ENCODE assay signal across 20 mouse cellular contexts in the genomic region with DNA sequence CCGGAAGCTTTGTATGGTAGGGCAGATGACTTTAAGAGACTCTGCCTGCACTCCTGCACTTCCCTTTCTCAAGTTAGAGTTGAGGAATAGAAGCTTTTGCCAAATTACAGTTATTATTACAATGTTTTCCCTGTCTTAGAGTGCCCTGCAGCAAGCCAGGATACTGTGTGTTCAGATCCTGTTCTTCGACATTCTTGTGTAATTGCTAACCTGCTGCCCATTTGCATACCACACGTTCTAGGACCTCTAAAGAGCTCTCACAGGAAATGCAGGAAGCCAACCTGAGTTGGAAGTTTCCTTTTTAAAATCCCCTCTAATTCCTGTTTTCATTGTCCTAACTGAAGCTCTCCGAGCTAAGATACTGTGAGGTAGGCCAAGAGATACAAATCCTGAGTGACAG. TPM values are rescaled to one million over a fixed set of nuclear protein-coding genes. Genes with fewer than 3 reads are reported as not detected.
DNase-seq lines count a peak whose midpoint lies in the region; ATAC-seq lines count a peak whose summit lies in the region.
"Had no signal": no experiment of that assay in that cellular context is flagged by ENCODE, and none has a peak within 500 bp of the region (broad histone marks: within the 10 kb centered on the region; RNA-seq: fewer than 3 reads in every experiment).

No protein-coding gene starts in this region.

- H3K9me3 ChIP-seq in limb, embryonic 12.5 days, result no peaks in the 10 kb centered on the region
- no peaks in the 10 kb centered on the region for H3K9me3 ChIP-seq in limb, embryonic 10.5 days (replicated peaks)
- no peaks in the 10 kb centered on the region for H3K9me3 ChIP-seq in lung, embryonic 15.5 days
- H3K9me3 ChIP-seq in stomach, embryonic 16.5 days (replicated peaks; ENCODE audit: control insufficient read depth, low read length), result no peaks in the 10 kb centered on the region
- H3K9me3 ChIP-seq: forebrain, embryonic 15.5 days; megakaryocyte, embryonic 14.5 days; neural tube, embryonic 13.5 days had no signal

- H3K4me3 ChIP-seq in limb, embryonic 12.5 days (replicated peaks), result no peak overlapping the region
- H3K4me3 ChIP-seq in limb, embryonic 10.5 days, result no peak overlapping the region
- no peak overlapping the region for H3K4me3 ChIP-seq in lung, embryonic 15.5 days
- H3K4me3 ChIP-seq in stomach, embryonic 16.5 days (replicated peaks; ENCODE audit: low read length), result no peak overlapping the region
- H3K4me3 ChIP-seq: forebrain, embryonic 15.5 days; gastrocnemius, adult 2 months; megakaryocyte, embryonic 14.5 days; neural tube, embryonic 13.5 days had no signal

- H3K4me2 ChIP-seq in limb, embryonic 12.5 days, result no peak overlapping the region
- H3K4me2 ChIP-seq in lung, embryonic 15.5 days, result no peak overlapping the region
- no peak overlapping the region for H3K4me2 ChIP-seq in stomach, embryonic 16.5 days (ENCODE audit: low read depth, low read length)
- H3K4me2 ChIP-seq: forebrain, embryonic 15.5 days; neural tube, embryonic 13.5 days had no signal

- H3K36me3 ChIP-seq in limb, embryonic 12.5 days, result no peaks in the 10 kb centered on the region
- no peaks in the 10 kb centered on the region for H3K36me3 ChIP-seq in limb, embryonic 10.5 days
- H3K36me3 ChIP-seq in lung, embryonic 15.5 days, result no peaks in the 10 kb centered on the region
- no peaks in the 10 kb centered on the region for H3K36me3 ChIP-seq in stomach, embryonic 16.5 days (ENCODE audit: control insufficient read depth, insufficient read depth, low read length)
- H3K36me3 ChIP-seq: forebrain, embryonic 15.5 days; neural tube, embryonic 13.5 days had no signal

- no peak for DNase-seq in limb, embryonic 10.5 days (ENCODE audit: low spot score)
- no peak for DNase-seq in heart, postnatal 4 days
- DNase-seq in frontal cortex, postnatal 25 days (ENCODE audit: low spot score in 2 of 2), result no peak
- no peak for DNase-seq in right cerebral cortex, postnatal 25 days
- DNase-seq: cerebellum, adult 8-10 months; gastrocnemius, adult 2 months; heart, postnatal 36 days had no signal

- WGBS in limb, embryonic 12.5 days, result 48% methylated on average over 4 of the region's 4 CpGs
- 55% methylated on average over 4 of the region's 4 CpGs for WGBS in limb, embryonic 10.5 days
- WGBS in lung, embryonic 15.5 days, result 40% methylated on average over 4 of the region's 4 CpGs
- WGBS in stomach, embryonic 16.5 days, result 39% methylated on average over 4 of the region's 4 CpGs

- H3K9ac ChIP-seq in limb, embryonic 12.5 days (replicated peaks), result no peak overlapping the region
- H3K9ac ChIP-seq in lung, embryonic 15.5 days, result no peak overlapping the region
- no peak overlapping the region for H3K9ac ChIP-seq in stomach, embryonic 16.5 days (ENCODE audit: low read length)
- H3K9ac ChIP-seq: forebrain, embryonic 15.5 days; neural tube, embryonic 13.5 days had no signal

- H3K27ac ChIP-seq in limb, embryonic 12.5 days, result 0 out of 2 replicates have a peak overlapping the region, but pooled peaks have one; percentile 7
- no peak overlapping the region for H3K27ac ChIP-seq in limb, embryonic 10.5 days
- H3K27ac ChIP-seq in lung, embryonic 15.5 days, result peak overlapping the region; percentile 54
- peak overlapping the region; percentile 53 for H3K27ac ChIP-seq in stomach, embryonic 16.5 days (ENCODE audit: low read length)
- H3K27ac ChIP-seq: forebrain, embryonic 15.5 days; gastrocnemius, adult 2 months; neural tube, embryonic 13.5 days had no signal

- H3K27me3 ChIP-seq in limb, embryonic 12.5 days, result no peaks in the 10 kb centered on the region
- H3K27me3 ChIP-seq in limb, embryonic 10.5 days (ENCODE audit: low read depth, poor library complexity, severe bottlenecking), result no peaks in the 10 kb centered on the region
- H3K27me3 ChIP-seq in lung, embryonic 15.5 days, result no peaks in the 10 kb centered on the region
- H3K27me3 ChIP-seq in stomach, embryonic 16.5 days (ENCODE audit: control insufficient read depth, insufficient read depth, low read length), result no peaks in the 10 kb centered on the region
- H3K27me3 ChIP-seq: forebrain, embryonic 15.5 days; neural tube, embryonic 13.5 days had no signal

- H3K4me1 ChIP-seq in limb, embryonic 12.5 days (replicated peaks), result no peaks in the 10 kb centered on the region
- 0 out of 2 replicates have a peak, but pooled peaks cover 2% of the 10 kb centered on the region for H3K4me1 ChIP-seq in limb, embryonic 10.5 days
- H3K4me1 ChIP-seq in lung, embryonic 15.5 days, result peaks cover 3% of the 10 kb centered on the region; the same call in 1 of the 2 replicates
- no peaks in the 10 kb centered on the region for H3K4me1 ChIP-seq in stomach, embryonic 16.5 days (ENCODE audit: control insufficient read depth, insufficient read depth, low read length)
- H3K4me1 ChIP-seq: forebrain, embryonic 15.5 days; neural tube, embryonic 13.5 days had no signal

- no peak for ATAC-seq in limb, embryonic 12.5 days (ENCODE audit: insufficient number of reproducible peaks, insufficient read depth, low FRiP score, low TSS enrichment, low read depth)
- ATAC-seq in granulocyte monocyte progenitor cell, adult 5-6 weeks (replicated peaks; ENCODE audit: poor library complexity, severe bottlenecking), result peak; percentile 48
- ATAC-seq in lung, embryonic 15.5 days (ENCODE audit: borderline replicate concordance, extremely low read depth, low FRiP score, low TSS enrichment), result peak; percentile 19; the same call in 1 of the 2 replicates
- no peak for ATAC-seq in stomach, embryonic 16.5 days (ENCODE audit: insufficient read depth, low FRiP score)
- ATAC-seq: forebrain, embryonic 15.5 days had no signal

RNA-seq across cellular contexts. Expression of gene Cib2, which starts 6.9 kb away (rescaled TPM):
- 22.3 and 23.0 TPM in 2 replicates for polyA plus RNA-seq in limb, embryonic 12.5 days (2016; fragmentation: Nextera tagmentation; extraction: Ambion mirVana)
- 7.9 and 12.7 TPM in 2 replicates for polyA plus RNA-seq in limb, embryonic 10.5 days (2016; fragmentation: Nextera tagmentation; extraction: Ambion mirVana)
- total RNA-seq in granulocyte monocyte progenitor cell, adult 5-6 weeks (2014; fragmentation: Nextera tagmentation), result 1.1 and 1.6 TPM in 2 replicates
- 0.39 and 0.57 TPM in 2 replicates for total RNA-seq in granulocyte monocyte progenitor cell, adult 5-6 weeks (2017)
- 11.6 and 13.3 TPM in 2 replicates for polyA plus RNA-seq in lung, embryonic 15.5 days (2015; fragmentation: Nextera tagmentation; extraction: Ambion mirVana)
- polyA plus RNA-seq in stomach, embryonic 16.5 days (2015; fragmentation: Nextera tagmentation; extraction: Ambion mirVana), result 7.5 and 8.5 TPM in 2 replicates
- 1 to 10 TPM; 1.5 to 2.1 TPM for total RNA-seq in heart, postnatal 4 days (2021)

RNA-seq across cellular contexts. Expression of gene Idh3a, which starts 19.2 kb away (rescaled TPM):
- polyA plus RNA-seq in limb, embryonic 12.5 days (2016; fragmentation: Nextera tagmentation; extraction: Ambion mirVana), result 98.0 and 104 TPM in 2 replicates
- 124 and 136 TPM in 2 replicates for polyA plus RNA-seq in limb, embryonic 10.5 days (2016; fragmentation: Nextera tagmentation; extraction: Ambion mirVana)
- 100 and 111 TPM in 2 replicates for total RNA-seq in granulocyte monocyte progenitor cell, adult 5-6 weeks (2014; fragmentation: Nextera tagmentation)
- total RNA-seq in granulocyte monocyte progenitor cell, adult 5-6 weeks (2017), result 83.9 and 89.1 TPM in 2 replicates
- 105 and 109 TPM in 2 replicates for polyA plus RNA-seq in lung, embryonic 15.5 days (2015; fragmentation: Nextera tagmentation; extraction: Ambion mirVana)
- 112 and 146 TPM in 2 replicates for polyA plus RNA-seq in stomach, embryonic 16.5 days (2015; fragmentation: Nextera tagmentation; extraction: Ambion mirVana)
- 100 to 1,000 TPM; 502 TPM for total RNA-seq in heart, postnatal 4 days (2021)

RNA-seq across cellular contexts. Expression of gene Sh2d7, which starts 28.2 kb away (rescaled TPM):
- polyA plus RNA-seq in limb, embryonic 12.5 days (2016; fragmentation: Nextera tagmentation; extraction: Ambion mirVana), result not detected in 2 replicates
- not detected in 2 replicates for polyA plus RNA-seq in limb, embryonic 10.5 days (2016; fragmentation: Nextera tagmentation; extraction: Ambion mirVana)
- not detected in 2 replicates for total RNA-seq in granulocyte monocyte progenitor cell, adult 5-6 weeks (2014; fragmentation: Nextera tagmentation)
- total RNA-seq in granulocyte monocyte progenitor cell, adult 5-6 weeks (2017), result not detected in 2 replicates
- polyA plus RNA-seq in lung, embryonic 15.5 days (2015; fragmentation: Nextera tagmentation; extraction: Ambion mirVana), result not detected in 2 replicates
- polyA plus RNA-seq in stomach, embryonic 16.5 days (2015; fragmentation: Nextera tagmentation; extraction: Ambion mirVana), result not detected in 2 replicates
- not detected for total RNA-seq in heart, postnatal 4 days (2021)
- total RNA-seq: adrenal gland, adult 18-20 months; gastrocnemius, adult 2 months; heart, adult 8-10 months; heart, postnatal 36 days; layer of hippocampus, adult 8-10 months; liver, adult 2 months; midbrain, postnatal 0 days had no signal
- polyA plus RNA-seq: liver, adult 2 months; neural tube, embryonic 13.5 days; stomach, embryonic 14.5 days had no signal

Comparison
In these comparisons a context has a peak if more than half of its experiments do, and no peak if none do; other contexts are left out.
1. ATAC-seq: peak in granulocyte monocyte progenitor cell, adult 5-6 weeks (single experiment) and lung, embryonic 15.5 days (single experiment); none in limb, embryonic 12.5 days (single experiment) and stomach, embryonic 16.5 days (single experiment).